Mouse (Mus musculus) myocyte (in vitro differentiated cells): ENCODE measurements at regions not wholly inside any gene's neighbourhood (a gene's known extent, or its start where the extent isn't known, plus 50 kb on each side); places are given as distances from the start of the nearest gene placed in this dataset.

ENCODE experiments used
- H3K27me3 ChIP-seq: one replicate; pipeline ENCODE4 v1.6.1; 2011; ENCODE audit not compliant: control insufficient read depth, insufficient read depth, insufficient read length
- H3K36me3 ChIP-seq: one replicate; pipeline ENCODE4 v1.6.1; 2011; ENCODE audit not compliant: control insufficient read depth, insufficient read depth
- H3K4me2 ChIP-seq: one replicate; pipeline ENCODE4 v1.6.1; 2011; ENCODE audit warnings: low read depth, control low read depth
- H3K4me3 ChIP-seq: one replicate; pipeline ENCODE4 v1.5.1; 2011; ENCODE audit warnings: mild to moderate bottlenecking, control low read depth, moderate library complexity
- H3K79me2 ChIP-seq: one replicate; pipeline ENCODE4 v1.6.1; 2011; ENCODE audit not compliant: control insufficient read depth, insufficient read depth
- H3ac ChIP-seq: one replicate; pipeline ENCODE4 v1.6.1; 2011; ENCODE audit not compliant: control insufficient read depth, insufficient read length
- CEBPB ChIP-seq: IDR thresholded peaks from 2 replicates; pipeline ENCODE4 v1.6.1; 2011; ENCODE audit warnings: mild to moderate bottlenecking, moderate library complexity; ENCODE audit not compliant: poor library complexity, insufficient read depth, severe bottlenecking
- E2F4 ChIP-seq: IDR thresholded peaks from one replicate; pipeline ENCODE4 v1.6.1; 2011; ENCODE audit warnings: mild to moderate bottlenecking, control low read depth, moderate library complexity; ENCODE audit not compliant: insufficient read depth
- MAX ChIP-seq: IDR thresholded peaks from one replicate; pipeline ENCODE4 v1.6.1; 2011; ENCODE audit warnings: low read depth, mild to moderate bottlenecking, control low read depth
- MYOD1 ChIP-seq, 3 experiments: IDR thresholded peaks; one replicate each; pipeline ENCODE4 v1.6.1; 2011; ENCODE audit warnings: control low read depth in 2 of 3, low read depth in 2 of 3, mild to moderate bottlenecking in 2 of 3, moderate library complexity in 1 of 3; ENCODE audit not compliant: insufficient read length in 2 of 3, control insufficient read depth in 1 of 3
- MYOG ChIP-seq, 3 experiments: IDR thresholded peaks; one replicate each; pipeline ENCODE4 v1.6.1; 2011; ENCODE audit warnings: control low read depth in 2 of 3, low read depth in 2 of 3, mild to moderate bottlenecking in 2 of 3; ENCODE audit not compliant: insufficient read length in 2 of 3, control insufficient read depth in 1 of 3, insufficient read depth in 1 of 3
- POLR2A ChIP-seq: IDR thresholded peaks from one replicate; pipeline ENCODE4 v1.6.1; 2011; ENCODE audit warnings: low read depth, mild to moderate bottlenecking, control low read depth, moderate library complexity; ENCODE audit not compliant: insufficient read length
- POLR2AphosphoS2 ChIP-seq: IDR thresholded peaks from one replicate; pipeline ENCODE4 v1.6.1; 2011; ENCODE audit warnings: low read depth, control low read depth; ENCODE audit not compliant: insufficient read length
- REST ChIP-seq: IDR thresholded peaks from one replicate; pipeline ENCODE4 v1.6.1; 2011; ENCODE audit warnings: mild to moderate bottlenecking, control low read depth, moderate library complexity; ENCODE audit not compliant: insufficient read depth, insufficient read length
- SRF ChIP-seq: IDR thresholded peaks from one replicate; pipeline ENCODE4 v1.6.1; 2011; ENCODE audit warnings: low read depth; ENCODE audit not compliant: control insufficient read depth, insufficient read length
- TCF12 ChIP-seq: IDR thresholded peaks from one replicate; pipeline ENCODE4 v1.6.1; 2011; ENCODE audit warnings: mild to moderate bottlenecking, control low read depth; ENCODE audit not compliant: poor library complexity, insufficient read depth, severe bottlenecking
- TCF3 ChIP-seq: IDR thresholded peaks from one replicate; pipeline ENCODE4 v1.6.1; 2011; ENCODE audit warnings: low read depth, control low read depth; ENCODE audit not compliant: insufficient read length
- USF1 ChIP-seq: IDR thresholded peaks from one replicate; pipeline ENCODE4 v1.6.1; 2011; ENCODE audit warnings: low read depth, mild to moderate bottlenecking, control low read depth, moderate library complexity

DNA sequence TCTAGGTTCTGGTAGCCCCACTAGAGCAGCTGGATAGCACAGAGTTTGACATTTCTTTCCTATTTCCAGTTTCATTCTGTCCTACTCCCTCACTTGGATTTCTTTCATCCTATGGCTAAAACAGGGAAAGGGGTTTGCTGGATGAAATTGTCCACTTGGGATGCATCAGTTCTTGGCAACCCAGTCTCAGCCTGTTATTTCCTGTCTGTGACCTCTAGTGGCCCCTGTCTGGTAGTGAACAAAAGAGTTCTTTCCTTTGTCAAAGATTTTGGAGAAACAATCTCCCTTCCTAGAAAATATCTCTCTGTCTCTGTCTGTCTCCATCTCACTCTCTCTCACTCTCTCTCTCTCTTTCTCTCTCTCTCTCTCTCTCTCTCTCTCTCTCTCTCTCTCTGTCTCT lies 50.0 kb upstream of the Ssbp2 start:
- Histone ChIP-seq H3ac (no peak overlapping the region), H3K79me2 (no peaks in the 10 kb centered on the region), H3K27me3 (no peaks in the 10 kb centered on the region), H3K36me3 (no peaks in the 10 kb centered on the region), H3K4me3 (no peak overlapping the region), H3K4me2 (no peak overlapping the region)
- TF ChIP-seq CEBPB (no peak), TCF12 (no peak), MAX (no peak), E2F4 (no peak), TCF3 (no peak), POLR2AphosphoS2 (no peak), USF1 (no peak), SRF (no peak), MYOD1 (IDR thresholded peaks at IDR 0.05; ENCODE audit: control insufficient read depth in 1 of 3, insufficient read length in 2 of 3, low read depth in 2 of 3) (no peak), MYOG (IDR thresholded peaks at IDR 0.05; ENCODE audit: control insufficient read depth in 1 of 3, insufficient read depth in 1 of 3, insufficient read length in 2 of 3, low read depth in 2 of 3) (no peak), REST (no peak), POLR2A (no peak)
